Mouse (Mus musculus) heart, postnatal 14 days (tissue): ENCODE data around the gene Mphosph9. TPM values are rescaled to one million over a fixed set of nuclear protein-coding genes. Genes with fewer than 3 reads are reported as not detected.

Source experiments
- DNase-seq, 2 experiments: peaks; one replicate each; pipeline ENCODE4 v3.0.0; 2021 to 2022
- intact Hi-C: fragments of 180-260 bp; cut with DNase I; formaldehyde crosslinking; loops from one replicate; pipeline ENCODE4 v1.15.1; 2025
- total RNA-seq, 2 experiments: library from RNA; stranded (reverse); gene quantifications; 2 replicates each; pipeline ENCODE4 v1.2.3; 2021

The Mphosph9 gene
- total RNA-seq, 2 experiments from 2014 or later = 6.0 to 6.8 TPM

- no peak for DNase-seq
- intact Hi-C loops = no loop called here
Measured at GRCm38 (mm10) chr5:124201564-124201963, 126.2 kb downstream of the Mphosph9 start.

Other genes starting within 250 kb of the Mphosph9 start
- 1 to 10 TPM; 7.8 to 9.9 TPM for gene Abcb9, start 232.2 kb downstream of the Mphosph9 start, total RNA-seq
- gene Ogfod2, start 215.7 kb downstream of the Mphosph9 start, total RNA-seq = 10 to 100 TPM; 13.0 to 13.3 TPM
- 10 to 100 TPM; 42.1 to 49.0 TPM for gene Arl6ip4, start 211.9 kb downstream of the Mphosph9 start, total RNA-seq
- 10 to 100 TPM; 47.9 to 52.4 TPM for gene Pitpnm2, start 78.2 kb downstream of the Mphosph9 start, total RNA-seq
- gene 2810006K23Rik, start 117 bp upstream of the Mphosph9 start, total RNA-seq = 10 to 100 TPM; 11.7 to 11.9 TPM
- 100 to 1,000 TPM; 142 to 166 TPM for gene Cdk2ap1, start 35.1 kb upstream of the Mphosph9 start, total RNA-seq
- 10 to 100 TPM; 66.7 to 70.9 TPM for gene Sbno1, start 98.0 kb upstream of the Mphosph9 start, total RNA-seq
- gene Kmt5a, start 112.0 kb upstream of the Mphosph9 start, total RNA-seq = 100 to 1,000 TPM; 161 to 185 TPM
- gene Rilpl2, start 150.4 kb upstream of the Mphosph9 start, total RNA-seq = 1 to 10 TPM; 8.8 to 9.5 TPM
- gene Snrnp35, start 155.2 kb upstream of the Mphosph9 start, total RNA-seq = 10 to 100 TPM in 1 of 2 experiments, 1 to 10 TPM in 1; 9.6 to 13.1 TPM
- 100 to 1,000 TPM; 167 to 179 TPM for gene Rilpl1, start 203.4 kb upstream of the Mphosph9 start, total RNA-seq
- gene Tmed2, start 212.7 kb upstream of the Mphosph9 start, total RNA-seq = 100 to 1,000 TPM; 170 to 175 TPM
- gene Ddx55, start 224.9 kb upstream of the Mphosph9 start, total RNA-seq = 1 to 10 TPM; 5.4 to 6.7 TPM